Mouse (Mus musculus): ENCODE data around the gene Ppia. TPM values are rescaled to one million over a fixed set of nuclear protein-coding genes. Genes with fewer than 3 reads are reported as not detected.

Gene Ppia
- polyA plus RNA-seq, 1 experiment = 340 TPM

- no peak overlapping the region for H3K27ac ChIP-seq (ENCODE audit: insufficient read depth, low read length)
- peaks cover 4% of the 10 kb centered on the region; the same call in 1 of the 2 replicates for H3K36me3 ChIP-seq (ENCODE audit: control insufficient read depth, insufficient read depth, low read length)
- peaks cover 2% of the 10 kb centered on the region; the same call in 1 of the 2 replicates for H3K4me1 ChIP-seq (ENCODE audit: control insufficient read depth, insufficient read depth, insufficient read length)
- H3K27me3 ChIP-seq (ENCODE audit: control insufficient read depth, insufficient read depth, low read length) = no peaks in the 10 kb centered on the region
- H3K4me3 ChIP-seq (ENCODE audit: extremely low read depth, insufficient read depth, insufficient read length) = no peak overlapping the region
- no peak for DNase-seq (ENCODE audit: low read depth in 1 of 2, low spot score in 2 of 2)
- TF ChIP-seq POLR2A (IDR thresholded peaks at IDR 0.05; ENCODE audit: low read depth, low read length) (no peak), CTCF (IDR thresholded peaks at IDR 0.05; ENCODE audit: extremely low read depth, insufficient read depth, insufficient read length, insufficient replicate concordance) (no peak)
- WGBS = 96% methylated on average over 4 of the region's 4 CpGs
Measured at GRCm38 (mm10) chr11:6440171-6440570, 24.9 kb downstream of the Ppia start.

- no peak for DNase-seq (ENCODE audit: low read depth in 1 of 2, low spot score in 2 of 2)
- 92% methylated on average over 4 of the region's 4 CpGs for WGBS
- Histone ChIP-seq H3K36me3 (ENCODE audit: control insufficient read depth, insufficient read depth, low read length) (peaks cover 3% of the 10 kb centered on the region; the same call in 1 of the 2 replicates), H3K4me3 (ENCODE audit: extremely low read depth, insufficient read depth, insufficient read length) (no peak overlapping the region; the same call in 1 of the 2 replicates), H3K4me1 (ENCODE audit: control insufficient read depth, insufficient read depth, insufficient read length) (peaks cover 2% of the 10 kb centered on the region; the same call in 1 of the 2 replicates), H3K27ac (ENCODE audit: insufficient read depth, low read length) (no peak overlapping the region), H3K27me3 (ENCODE audit: control insufficient read depth, insufficient read depth, low read length) (no peaks in the 10 kb centered on the region)
- TF ChIP-seq CTCF (IDR thresholded peaks at IDR 0.05; ENCODE audit: extremely low read depth, insufficient read depth, insufficient read length, insufficient replicate concordance) (no peak), POLR2A (IDR thresholded peaks at IDR 0.05; ENCODE audit: low read depth, low read length) (no peak)
Measured at GRCm38 (mm10) chr11:6442566-6442965, 27.3 kb downstream of the Ppia start.

GRCm38 (mm10) chr11:6443102-6443501 lies 27.9 kb downstream of the Ppia start:
- H3K27ac ChIP-seq (ENCODE audit: insufficient read depth, low read length) = no peak overlapping the region
- 48% methylated on average over 4 of the region's 4 CpGs for WGBS
- H3K4me3 ChIP-seq (ENCODE audit: extremely low read depth, insufficient read depth, insufficient read length) = peak overlapping the region; percentile 18; the same call in 1 of the 2 replicates
- H3K4me1 ChIP-seq (ENCODE audit: control insufficient read depth, insufficient read depth, insufficient read length) = peaks cover 2% of the 10 kb centered on the region; the same call in 1 of the 2 replicates
- no peaks in the 10 kb centered on the region for H3K36me3 ChIP-seq (ENCODE audit: control insufficient read depth, insufficient read depth, low read length)
- no peak for DNase-seq (ENCODE audit: low read depth in 1 of 2, low spot score in 2 of 2)
- TF ChIP-seq CTCF (IDR thresholded peaks at IDR 0.05; ENCODE audit: extremely low read depth, insufficient read depth, insufficient read length, insufficient replicate concordance) (no peak), POLR2A (IDR thresholded peaks at IDR 0.05; ENCODE audit: low read depth, low read length) (no peak)
- H3K27me3 ChIP-seq (ENCODE audit: control insufficient read depth, insufficient read depth, low read length) = no peaks in the 10 kb centered on the region

- under 1% methylated on average over 10 of the region's 10 CpGs for WGBS
- no peak for DNase-seq (ENCODE audit: low read depth in 1 of 2, low spot score in 2 of 2)
Measured at GRCm38 (mm10) chr11:6443727-6444076, 28.5 kb downstream of the Ppia start.

GRCm38 (mm10) chr11:6444077-6444853 lies 29.0 kb downstream of the Ppia start, which contains the start of gene H2afv:
H2afv (minus strand) TSS chr11:6444443.
- H3K27ac ChIP-seq (ENCODE audit: insufficient read depth, low read length) = peak within 1 kb of the TSS; percentile 98
- peak; percentile 98 to 99 for DNase-seq (ENCODE audit: low read depth in 1 of 2, low spot score in 2 of 2)
- H3K4me1 ChIP-seq (ENCODE audit: control insufficient read depth, insufficient read depth, insufficient read length) = peaks cover 2% of the 10 kb centered on the region; the same call in 1 of the 2 replicates
- TF ChIP-seq CTCF (IDR thresholded peaks at IDR 0.05; ENCODE audit: extremely low read depth, insufficient read depth, insufficient read length, insufficient replicate concordance) (no peak), POLR2A (IDR thresholded peaks at IDR 0.05; ENCODE audit: low read depth, low read length) (no peak)
- H3K4me3 ChIP-seq (ENCODE audit: extremely low read depth, insufficient read depth, insufficient read length) = peak within 1 kb of the TSS; percentile 92
- under 1% methylated on average over 76 of the region's 80 CpGs for WGBS
- no peaks in the 10 kb centered on the region for H3K36me3 ChIP-seq (ENCODE audit: control insufficient read depth, insufficient read depth, low read length)
- H3K27me3 ChIP-seq (ENCODE audit: control insufficient read depth, insufficient read depth, low read length) = no peaks in the 10 kb centered on the region

More at GRCm38 (mm10) chr11:6443727-6444076, 28.5 kb downstream of the Ppia start:
- TF ChIP-seq CTCF (IDR thresholded peaks at IDR 0.05; ENCODE audit: extremely low read depth, insufficient read depth, insufficient read length, insufficient replicate concordance) (no peak), POLR2A (IDR thresholded peaks at IDR 0.05; ENCODE audit: low read depth, low read length) (no peak)
- H3K4me1 ChIP-seq (ENCODE audit: control insufficient read depth, insufficient read depth, insufficient read length) = peaks cover 2% of the 10 kb centered on the region; the same call in 1 of the 2 replicates
- H3K36me3 ChIP-seq (ENCODE audit: control insufficient read depth, insufficient read depth, low read length) = no peaks in the 10 kb centered on the region
- peak overlapping the region; percentile 98 for H3K27ac ChIP-seq (ENCODE audit: insufficient read depth, low read length)
- peak overlapping the region; percentile 92 for H3K4me3 ChIP-seq (ENCODE audit: extremely low read depth, insufficient read depth, insufficient read length)
- H3K27me3 ChIP-seq (ENCODE audit: control insufficient read depth, insufficient read depth, low read length) = no peaks in the 10 kb centered on the region

GRCm38 (mm10) chr11:6445441-6445840 lies 30.2 kb downstream of the Ppia start:
- H3K4me1 ChIP-seq (ENCODE audit: control insufficient read depth, insufficient read depth, insufficient read length) = peaks cover 2% of the 10 kb centered on the region; the same call in 1 of the 2 replicates
- TF ChIP-seq POLR2A (IDR thresholded peaks at IDR 0.05; ENCODE audit: low read depth, low read length) (no peak), CTCF (IDR thresholded peaks at IDR 0.05; ENCODE audit: extremely low read depth, insufficient read depth, insufficient read length, insufficient replicate concordance) (no peak)
- H3K36me3 ChIP-seq (ENCODE audit: control insufficient read depth, insufficient read depth, low read length) = no peaks in the 10 kb centered on the region
- H3K27me3 ChIP-seq (ENCODE audit: control insufficient read depth, insufficient read depth, low read length) = no peaks in the 10 kb centered on the region
- 90% methylated on average over 4 of the region's 4 CpGs for WGBS
- no peak overlapping the region for H3K27ac ChIP-seq (ENCODE audit: insufficient read depth, low read length)
- no peak for DNase-seq (ENCODE audit: low read depth in 1 of 2, low spot score in 2 of 2)
- H3K4me3 ChIP-seq (ENCODE audit: extremely low read depth, insufficient read depth, insufficient read length) = no peak overlapping the region

- Histone ChIP-seq H3K27ac (ENCODE audit: insufficient read depth, low read length) (no peak overlapping the region), H3K36me3 (ENCODE audit: control insufficient read depth, insufficient read depth, low read length) (no peaks in the 10 kb centered on the region), H3K27me3 (ENCODE audit: control insufficient read depth, insufficient read depth, low read length) (no peaks in the 10 kb centered on the region), H3K4me1 (ENCODE audit: control insufficient read depth, insufficient read depth, insufficient read length) (peaks cover 2% of the 10 kb centered on the region; the same call in 1 of the 2 replicates), H3K4me3 (ENCODE audit: extremely low read depth, insufficient read depth, insufficient read length) (no peak overlapping the region)
- 91% methylated on average over 7 of the region's 7 CpGs for WGBS
- TF ChIP-seq POLR2A (IDR thresholded peaks at IDR 0.05; ENCODE audit: low read depth, low read length) (no peak), CTCF (IDR thresholded peaks at IDR 0.05; ENCODE audit: extremely low read depth, insufficient read depth, insufficient read length, insufficient replicate concordance) (no peak)
- no peak for DNase-seq (ENCODE audit: low read depth in 1 of 2, low spot score in 2 of 2)
Measured at GRCm38 (mm10) chr11:6445951-6446350, 30.7 kb downstream of the Ppia start.
